Mouse (Mus musculus): ENCODE data around the gene Sh3d21.

DNA sequence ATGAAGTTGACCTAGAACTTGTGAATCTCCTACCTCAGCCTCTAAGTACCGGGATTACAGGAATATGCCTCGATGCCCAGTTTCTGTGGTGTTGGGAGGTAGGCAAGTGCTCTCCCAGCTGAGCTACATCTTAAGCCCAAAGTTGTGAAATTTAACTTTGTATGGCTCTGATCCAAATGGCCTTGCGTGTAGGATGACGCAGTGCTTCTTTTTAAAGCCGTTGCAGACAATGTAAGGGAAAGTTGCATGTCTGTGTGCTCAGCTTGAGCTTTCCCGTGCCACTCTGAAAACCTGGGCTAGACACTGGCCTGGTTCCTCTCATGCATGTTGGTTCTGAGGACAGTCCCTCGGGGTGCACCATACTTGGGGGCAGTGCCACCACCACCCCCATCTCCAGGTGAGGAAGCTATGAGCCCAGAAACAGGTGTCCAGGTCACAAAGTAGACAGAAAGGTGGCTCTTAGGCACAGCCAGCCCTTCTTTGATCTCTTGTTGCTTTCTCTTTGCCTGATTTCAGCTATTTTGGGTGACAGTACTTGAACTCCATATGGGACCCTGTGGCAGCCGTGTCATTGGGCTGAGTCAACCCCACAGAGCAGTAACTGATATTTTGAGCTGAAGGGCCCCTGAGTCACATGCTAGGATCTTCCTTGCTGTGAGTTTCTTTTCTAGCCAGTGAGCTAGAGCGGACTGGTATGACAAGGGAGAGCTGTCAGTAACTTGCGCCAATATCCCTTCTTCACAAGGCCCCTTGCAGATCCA is 53.5 kb downstream of the Sh3d21 start:
- TF ChIP-seq EP300 (IDR thresholded peaks at IDR 0.05; ENCODE audit: insufficient read depth, low read depth, low read length), result no peak
- no peak for TF ChIP-seq CTCF (IDR thresholded peaks at IDR 0.05)

Data from heart, adult 2 months (tissue).